Mouse (Mus musculus) limb, embryonic 14.5 days (tissue): ENCODE data around the gene Tnrc6c. TPM values are rescaled to one million over a fixed set of nuclear protein-coding genes. Genes with fewer than 3 reads are reported as not detected.

Experiments used
- ATAC-seq: fragments of 200-750 bp; cut with Nextera tagmentation; 2 replicates; pipeline ENCODE4 v1.8.0; 2017; ENCODE audit warnings: low read depth, moderate number of reproducible peaks, moderate TSS enrichment; ENCODE audit not compliant: low FRiP score
- DNase-seq: peaks from one replicate; pipeline ENCODE4 v3.0.0-alpha.2; 2015; ENCODE audit warnings: low spot score
- H3K27ac ChIP-seq: fragments of 300-500 bp; sonication (generic); replicated peaks from 2 replicates; pipeline ENCODE4 v1.5.1; 2014; ENCODE audit warnings: low read depth, mild to moderate bottlenecking, low read length, moderate library complexity, mixed read lengths
- H3K27me3 ChIP-seq: fragments of 300-500 bp; sonication (generic); 2 replicates; pipeline ENCODE4 v1.6.1; 2014; ENCODE audit warnings: low read length, mixed read lengths; ENCODE audit not compliant: control insufficient read depth, insufficient read depth
- H3K36me3 ChIP-seq: fragments of 300-500 bp; sonication (generic); 2 replicates; pipeline ENCODE4 v1.6.1; 2014; ENCODE audit warnings: mild to moderate bottlenecking, low read length, moderate library complexity, mixed read lengths; ENCODE audit not compliant: control insufficient read depth, insufficient read depth
- H3K4me1 ChIP-seq: fragments of 300-500 bp; sonication (generic); 2 replicates; pipeline ENCODE4 v1.6.1; 2014; ENCODE audit warnings: antibody characterized with exemption, low read length, mixed read lengths; ENCODE audit not compliant: control insufficient read depth, insufficient read depth
- H3K4me2 ChIP-seq: fragments of 300-500 bp; sonication (generic); replicated peaks from 2 replicates; pipeline ENCODE4 v1.6.1; 2014; ENCODE audit warnings: low read depth, mild to moderate bottlenecking, low read length, moderate library complexity; ENCODE audit not compliant: severe bottlenecking
- H3K4me3 ChIP-seq: fragments of 300-500 bp; sonication (generic); replicated peaks from 2 replicates; pipeline ENCODE4 v1.5.1; 2014; ENCODE audit warnings: low read length
- H3K9ac ChIP-seq: fragments of 300-500 bp; sonication (generic); 2 replicates; pipeline ENCODE4 v1.6.1; 2014; ENCODE audit warnings: mild to moderate bottlenecking, low read depth, low read length, moderate library complexity; ENCODE audit not compliant: severe bottlenecking
- H3K9me3 ChIP-seq: fragments of 300-500 bp; sonication (generic); 2 replicates; pipeline ENCODE4 v1.6.1; 2016; ENCODE audit warnings: low read length; ENCODE audit not compliant: control insufficient read depth
- POLR2A ChIP-seq: fragments of 200-500 bp; IDR thresholded peaks from 2 replicates; pipeline ENCODE4 v1.8.0; 2012; ENCODE audit warnings: inconsistent platforms, mild to moderate bottlenecking, moderate library complexity, borderline replicate concordance; ENCODE audit not compliant: insufficient read depth, insufficient read length; ENCODE audit errors: extremely low read depth
- WGBS: fragments of 180-500 bp; shearing (Covaris S2); extraction: QIAGEN DNeasy Blood & Tissue Kit; methylation state at CpG from one replicate; pipeline ENCODE4 v1.1.7; 2014; 5-methylcytosine and 5-hydroxymethylcytosine counted together
- polyA plus RNA-seq, 2 experiments: library from polyadenylated mRNA; depleted of rRNA in 1 of 2; stranded (reverse) in 1 of 2; unstranded in 1 of 2; fragments of >200 nt; fragmentation: Nextera tagmentation in 1 of 2; extraction: Ambion mirVana in 1 of 2; gene quantifications; 2 replicates each; pipeline versions ENCODE4 v1.2.1 to v1.2.3; 2012 to 2014

The Tnrc6c gene
- polyA plus RNA-seq, 2 experiments, result 18.1 to 34.7 TPM

DNA sequence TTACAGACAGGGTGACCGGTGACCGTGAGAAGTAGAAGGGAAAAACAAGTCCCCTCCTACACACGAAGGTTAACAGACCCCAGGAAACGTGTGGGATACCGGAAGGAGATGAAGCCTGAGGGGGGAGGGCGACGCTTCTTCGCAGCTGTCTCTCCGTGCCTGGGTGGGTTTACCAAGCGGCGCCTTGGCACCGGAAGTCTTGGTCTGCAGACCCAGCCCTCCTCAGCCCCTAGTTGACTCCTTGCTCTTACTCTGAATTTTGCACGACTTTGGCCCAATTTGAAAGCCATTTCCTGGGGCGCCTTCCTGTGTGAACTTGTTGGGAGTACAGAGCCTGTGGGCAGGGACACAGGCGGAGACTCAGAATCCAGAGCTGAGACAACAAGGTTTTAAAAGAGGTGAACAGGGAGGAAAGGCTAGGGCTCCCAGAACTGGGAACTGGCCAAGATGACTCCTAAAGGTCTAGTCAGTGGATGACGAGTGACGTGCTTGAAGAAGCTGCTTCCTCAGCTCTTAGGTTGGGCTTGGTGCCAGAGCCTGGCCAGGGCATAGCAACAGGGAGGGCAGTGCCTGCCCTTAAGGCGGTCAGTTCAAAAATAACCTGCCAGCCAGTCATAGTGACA, 127.2 kb downstream of the Tnrc6c start:
- 19% methylated on average over 18 of the region's 18 CpGs for WGBS
- Histone ChIP-seq H3K27me3 (no peaks in the 10 kb centered on the region), H3K4me2 (peak overlapping the region; percentile 98), H3K36me3 (peaks cover 8% of the 10 kb centered on the region; the same call in 1 of the 2 replicates), H3K9ac (no peak overlapping the region), H3K4me1 (peaks cover 35% of the 10 kb centered on the region), H3K9me3 (no peaks in the 10 kb centered on the region), H3K4me3 (peak overlapping the region; percentile 52), H3K27ac (peak overlapping the region; percentile 65)
- TF ChIP-seq POLR2A, result no peak
- DNase-seq, result no peak
- ATAC-seq, result no peak

DNA sequence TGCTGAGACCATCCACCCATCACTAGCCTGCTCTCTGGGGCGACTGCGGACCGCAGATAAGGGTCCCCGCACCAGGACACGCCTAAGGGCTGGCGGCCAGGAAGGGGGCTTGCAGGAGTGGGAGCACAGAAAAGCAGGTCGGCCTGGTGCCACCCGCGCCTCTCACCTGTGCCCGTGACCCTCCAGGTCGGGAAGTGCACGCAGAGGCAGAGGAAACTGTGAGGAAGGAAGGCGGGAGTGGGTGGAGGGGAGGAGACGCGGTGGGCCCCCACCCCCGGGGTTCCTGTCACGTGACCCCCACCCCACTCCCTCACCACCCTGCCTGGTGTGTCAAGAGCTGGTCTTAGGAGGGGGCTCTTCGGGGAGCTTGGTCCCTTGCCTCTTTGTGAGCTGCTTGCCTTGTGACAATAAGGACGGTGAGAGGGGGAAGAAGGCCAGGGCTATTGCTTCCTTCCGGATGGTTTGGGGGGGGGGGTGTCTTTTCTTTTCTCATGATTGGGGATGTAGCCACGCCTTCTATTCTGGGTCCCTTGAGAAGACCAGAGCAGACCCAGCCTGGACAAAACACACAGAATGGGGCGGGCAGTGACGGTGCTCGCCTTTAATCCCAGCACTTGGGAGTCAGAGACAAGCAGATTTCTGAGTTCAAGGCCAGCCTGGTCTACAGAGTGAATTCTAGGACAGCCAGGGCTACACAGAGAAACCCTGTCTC, 128.1 kb downstream of the Tnrc6c start, which contains the start of the genes Tmc8 and Tmc6:
Gene Tmc8, plus strand, starts transcription at position 84 of the 712 bp plus-strand sequence.
Gene Tmc6, minus strand, starts transcription at position 206 of the 712 bp plus-strand sequence.
- Histone ChIP-seq H3K4me3 (peak within 1 kb of the TSS; percentile 52), H3K4me2 (peak within 1 kb of the TSS; percentile 98), H3K27me3 (no peaks in the 10 kb centered on the region), H3K36me3 (peaks cover 8% of the 10 kb centered on the region; the same call in 1 of the 2 replicates), H3K4me1 (peaks cover 35% of the 10 kb centered on the region), H3K27ac (peak within 1 kb of the TSS; percentile 65), H3K9ac (peak within 1 kb of the TSS; percentile 52; the same call in 1 of the 2 replicates), H3K9me3 (no peaks in the 10 kb centered on the region)
- ATAC-seq (no peak), DNase-seq (no peak)
- no peak for TF ChIP-seq POLR2A
- 50% methylated on average over 24 of the region's 24 CpGs for WGBS

DNA sequence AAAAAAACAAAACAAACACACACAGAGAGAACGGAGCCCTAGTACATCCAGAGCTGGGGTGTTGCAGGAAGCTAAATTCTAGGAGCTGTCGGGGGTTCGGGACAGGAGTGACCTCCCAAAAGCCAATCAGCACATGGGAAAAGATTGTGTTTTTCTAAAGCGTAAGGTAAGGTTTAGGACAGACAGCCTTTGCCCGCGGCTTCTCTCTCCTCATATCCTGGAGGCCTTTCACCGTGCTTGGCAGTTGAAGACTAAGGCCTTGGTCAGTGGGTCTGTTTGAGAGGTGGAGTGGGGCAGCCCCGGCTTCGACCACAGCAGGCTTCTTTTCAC, 128.6 kb downstream of the Tnrc6c start:
- H3K4me3 ChIP-seq, result peak overlapping the region; percentile 25
- ATAC-seq, result no peak
- peaks cover 8% of the 10 kb centered on the region; the same call in 1 of the 2 replicates for H3K36me3 ChIP-seq
- H3K27me3 ChIP-seq, result no peaks in the 10 kb centered on the region
- 60% methylated on average over 9 of the region's 9 CpGs for WGBS
- H3K4me1 ChIP-seq, result peaks cover 35% of the 10 kb centered on the region
- DNase-seq, result no peak
- no peak for TF ChIP-seq POLR2A
- H3K9ac ChIP-seq, result peak overlapping the region; percentile 52; the same call in 1 of the 2 replicates
- H3K9me3 ChIP-seq, result no peaks in the 10 kb centered on the region
- no peak overlapping the region for H3K27ac ChIP-seq
- peak overlapping the region; percentile 56 for H3K4me2 ChIP-seq

DNA sequence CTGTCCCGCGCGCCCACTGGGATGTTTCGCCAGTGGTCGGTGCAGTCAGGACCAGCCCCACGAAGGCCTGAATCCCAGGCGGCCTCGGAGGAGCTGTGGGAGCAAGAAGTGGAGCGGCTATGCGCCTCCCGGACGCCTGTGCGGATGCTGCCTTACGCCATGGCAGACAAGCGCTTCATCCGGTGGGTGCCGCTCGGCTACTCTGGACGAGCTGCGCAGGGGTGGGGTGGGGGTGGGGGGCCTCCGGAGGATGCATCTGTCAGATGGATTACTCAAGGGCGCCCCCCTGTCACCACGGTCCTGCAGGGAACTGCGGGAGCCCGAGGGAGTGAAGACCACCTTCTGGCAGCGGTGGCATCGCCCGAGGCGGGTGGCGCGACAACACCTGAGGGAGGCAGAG, 129.0 kb downstream of the Tnrc6c start:
- DNase-seq (no peak), ATAC-seq (no peak)
- TF ChIP-seq POLR2A, result no peak
- no peak overlapping the region for H3K27ac ChIP-seq
- peak overlapping the region; percentile 56 for H3K4me2 ChIP-seq
- 4% methylated on average over 27 of the region's 31 CpGs for WGBS
- peak overlapping the region; percentile 25 for H3K4me3 ChIP-seq
- peak overlapping the region; percentile 52; the same call in 1 of the 2 replicates for H3K9ac ChIP-seq
- H3K36me3 ChIP-seq, result peaks cover 4% of the 10 kb centered on the region; the same call in 1 of the 2 replicates
- H3K27me3 ChIP-seq, result no peaks in the 10 kb centered on the region
- no peaks in the 10 kb centered on the region for H3K9me3 ChIP-seq
- H3K4me1 ChIP-seq, result peaks cover 35% of the 10 kb centered on the region

DNA sequence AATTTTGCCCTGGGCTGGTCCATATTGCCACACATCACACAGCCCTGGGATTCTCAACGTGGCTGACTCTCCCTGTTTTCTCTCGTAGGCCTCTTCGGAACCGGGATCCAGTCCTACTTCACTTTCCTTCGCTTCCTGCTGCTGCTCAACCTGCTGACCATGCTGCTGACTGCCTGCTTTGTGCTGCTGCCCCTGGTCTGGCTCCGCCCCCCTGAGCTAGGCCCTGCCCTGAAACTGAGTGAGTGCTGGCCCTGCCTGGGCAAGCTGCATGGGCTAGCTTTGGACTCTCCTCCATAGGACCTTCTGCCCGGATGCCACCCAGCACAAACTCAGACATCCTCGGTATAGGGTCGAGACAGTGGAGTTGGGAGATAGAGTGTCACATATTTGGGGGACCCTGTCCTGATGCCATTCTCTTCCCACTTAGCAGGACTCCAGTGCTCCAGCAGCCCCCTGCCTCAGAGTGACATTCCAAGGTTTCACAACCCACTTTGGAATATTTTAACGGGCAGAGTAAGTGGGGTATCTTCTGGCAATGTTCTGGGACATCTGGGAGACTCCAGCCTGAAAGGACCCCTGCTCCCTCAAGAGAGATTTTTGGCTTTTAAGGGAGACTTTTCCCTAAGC, 129.7 kb downstream of the Tnrc6c start:
- Histone ChIP-seq H3K9me3 (no peaks in the 10 kb centered on the region), H3K4me1 (peaks cover 33% of the 10 kb centered on the region), H3K4me3 (peak overlapping the region; percentile 25), H3K27me3 (no peaks in the 10 kb centered on the region), H3K27ac (no peak overlapping the region), H3K36me3 (no peaks in the 10 kb centered on the region), H3K4me2 (peak overlapping the region; percentile 56), H3K9ac (peak overlapping the region; percentile 52; the same call in 1 of the 2 replicates)
- DNase-seq, result no peak
- no peak for ATAC-seq
- no peak for TF ChIP-seq POLR2A
- WGBS, result 35% methylated on average over 10 of the region's 10 CpGs
